Mouse (Mus musculus): ENCODE data around the gene Slc8a1. TPM values are rescaled to one million over a fixed set of nuclear protein-coding genes. Genes with fewer than 3 reads are reported as not detected.
A peak's percentile ranks its signal among the peaks of the same experiment; 100 is the strongest.

Slc8a1 gene
- total RNA-seq (2021), result 1 to 10 TPM; 6.6 to 8.3 TPM
- long read RNA-seq, experiment 1, partial matches to known transcripts, result 0 of 1 reads
- long read RNA-seq, experiment 1, other reads (novel, unspliced or antisense), result 1 of 1 reads
- long read RNA-seq, experiment 2, partial matches to known transcripts, result 0 of 1 reads
- long read RNA-seq, experiment 2, other reads (novel, unspliced or antisense), result 1 of 1 reads

DNA sequence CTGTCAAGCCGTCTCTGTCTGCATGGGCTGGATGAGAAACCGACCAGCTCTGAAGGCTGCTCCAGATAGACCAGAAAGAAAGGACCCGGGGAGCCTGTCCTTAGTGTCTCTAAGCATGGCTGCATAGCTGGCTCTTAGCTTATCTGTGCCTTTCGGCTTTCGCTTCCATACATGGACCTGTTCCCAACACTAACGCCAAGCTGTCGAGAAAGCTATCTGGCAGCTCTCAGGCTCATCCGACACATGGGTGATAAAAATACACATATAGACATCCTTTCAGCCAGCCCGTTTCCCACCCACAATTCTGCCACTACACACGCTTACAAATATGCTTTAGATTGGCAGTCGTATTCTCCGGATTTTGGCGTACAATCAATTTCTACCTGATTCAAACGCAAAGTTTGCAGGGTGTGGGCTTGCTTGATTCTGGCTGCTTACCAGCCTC is at the start of gene Slc8a1:
Gene Slc8a1, minus strand, starts transcription at position 67 of the 445 bp plus-strand sequence.
- DNase-seq (ENCODE audit: low spot score in 2 of 2), result no peak

DNA sequence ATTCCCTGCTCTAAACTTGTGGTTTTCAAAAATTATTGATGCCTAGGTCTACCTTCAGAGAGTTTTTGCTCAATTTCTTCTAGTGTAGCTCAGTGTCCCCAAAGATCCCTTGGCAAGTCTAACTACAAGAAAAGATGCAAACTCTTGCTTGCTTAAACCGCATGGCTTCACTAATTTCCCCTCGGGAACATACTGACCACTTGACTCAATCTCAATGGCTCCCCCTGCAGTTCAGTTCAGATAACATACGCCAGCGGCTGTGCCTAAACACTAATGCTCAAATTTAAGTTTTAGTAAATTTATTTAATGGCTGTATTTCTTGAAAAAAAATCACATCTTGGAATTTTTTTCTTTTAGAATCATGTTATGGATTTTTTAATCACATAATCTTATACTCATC is 49.2 kb upstream of the Slc8a1 start:
- peak; percentile 20 to 25 for DNase-seq (ENCODE audit: low spot score in 2 of 2)

DNA sequence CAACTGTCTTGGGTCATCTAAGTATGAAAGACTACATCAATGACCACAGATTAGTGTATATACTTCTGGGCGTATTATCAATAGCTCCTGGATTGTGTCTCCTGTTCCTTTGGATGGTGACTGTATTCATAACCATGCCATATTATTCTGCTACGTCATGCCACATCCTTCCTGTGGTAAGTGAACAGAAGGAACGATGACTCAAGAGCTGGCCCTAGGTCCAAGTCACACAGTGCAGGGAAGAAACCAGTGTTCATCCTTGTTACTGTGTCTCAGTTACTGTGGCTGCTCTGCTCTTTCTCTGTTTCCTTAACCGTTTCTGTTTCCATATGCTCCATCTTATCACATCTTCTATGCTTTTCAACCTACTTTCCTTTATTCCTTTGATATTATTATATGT is 44.1 kb upstream of the Slc8a1 start:
- no peak for DNase-seq (ENCODE audit: low spot score in 2 of 2)

DNA sequence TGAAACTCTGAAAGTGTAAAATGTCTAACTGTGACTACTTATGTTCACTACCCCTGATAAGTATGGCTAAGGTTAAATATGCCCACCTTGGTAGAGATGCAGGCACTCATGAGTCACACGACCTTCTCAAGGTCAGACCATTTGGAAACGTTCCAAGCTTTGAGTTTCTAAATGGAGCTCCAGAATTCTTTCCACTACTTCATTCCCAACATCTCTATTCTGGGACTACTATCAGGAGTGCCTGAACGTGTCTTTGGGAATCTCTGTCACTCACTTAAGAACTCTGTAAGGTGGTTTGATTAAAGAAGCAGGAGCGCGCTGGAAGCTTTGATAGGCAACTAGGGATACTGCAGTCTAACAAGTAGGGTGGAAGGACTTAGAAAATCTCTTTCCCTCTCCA is 43.3 kb upstream of the Slc8a1 start:
- DNase-seq (ENCODE audit: low spot score in 2 of 2), result no peak

DNA sequence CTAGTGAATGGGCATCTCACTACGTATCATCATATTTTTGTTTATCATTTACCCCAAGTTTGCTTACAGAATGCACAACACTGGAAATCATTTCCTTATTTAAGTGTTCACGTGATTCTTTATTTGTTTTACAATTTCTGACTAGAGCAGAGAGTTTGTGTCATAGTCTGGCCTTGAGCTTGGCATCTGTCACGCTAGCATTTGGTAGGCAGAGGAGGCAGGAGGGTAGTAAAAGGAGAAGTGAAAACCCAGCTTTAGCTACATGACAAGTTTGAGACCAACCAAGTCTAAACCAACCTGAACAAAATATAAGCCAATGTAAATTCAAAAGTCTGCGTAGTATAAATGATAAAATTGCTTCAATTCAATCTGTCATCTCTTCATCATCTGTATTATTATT is 41.7 kb upstream of the Slc8a1 start:
- DNase-seq (ENCODE audit: low spot score in 2 of 2), result no peak

DNA sequence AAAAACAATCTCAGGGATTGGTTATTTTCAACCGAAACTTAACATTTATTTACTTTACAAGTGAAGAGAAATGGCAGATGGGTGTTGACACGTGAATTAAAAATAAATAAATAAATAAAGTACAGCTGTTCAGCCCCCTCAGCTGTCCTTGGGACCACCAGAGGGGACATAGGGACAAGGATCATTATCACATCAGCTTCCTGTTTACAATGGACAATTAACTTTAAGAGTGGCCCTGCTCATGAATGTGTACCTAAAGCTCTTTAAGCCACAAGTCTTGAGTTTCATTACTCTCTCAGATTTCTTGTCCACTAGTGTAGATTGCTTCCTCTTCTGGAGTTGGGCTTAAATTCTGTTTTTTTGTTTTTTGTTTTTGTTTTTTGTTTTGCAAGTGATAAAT is 12.5 kb upstream of the Slc8a1 start:
- no peak for DNase-seq (ENCODE audit: low spot score in 2 of 2)

DNA sequence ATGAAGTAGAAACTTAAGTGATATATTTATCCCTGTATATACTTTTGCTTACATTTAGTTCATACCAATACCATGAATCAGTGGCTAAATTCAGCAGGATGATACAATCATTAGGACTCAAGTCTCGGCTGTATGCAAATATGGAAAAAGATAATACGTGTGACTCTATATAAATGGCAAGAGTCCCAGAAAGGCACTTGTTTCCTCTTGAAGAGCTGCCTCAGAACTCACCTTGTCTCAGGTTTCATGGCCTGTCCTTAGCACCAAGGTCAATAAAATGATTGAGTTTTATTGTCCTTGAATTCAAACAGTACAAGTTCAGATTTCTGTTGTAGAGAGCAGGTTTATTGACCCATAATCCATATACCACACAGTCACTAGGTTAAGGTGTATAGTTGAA is 4.9 kb upstream of the Slc8a1 start:
- no peak for DNase-seq (ENCODE audit: low spot score in 2 of 2)

DNA sequence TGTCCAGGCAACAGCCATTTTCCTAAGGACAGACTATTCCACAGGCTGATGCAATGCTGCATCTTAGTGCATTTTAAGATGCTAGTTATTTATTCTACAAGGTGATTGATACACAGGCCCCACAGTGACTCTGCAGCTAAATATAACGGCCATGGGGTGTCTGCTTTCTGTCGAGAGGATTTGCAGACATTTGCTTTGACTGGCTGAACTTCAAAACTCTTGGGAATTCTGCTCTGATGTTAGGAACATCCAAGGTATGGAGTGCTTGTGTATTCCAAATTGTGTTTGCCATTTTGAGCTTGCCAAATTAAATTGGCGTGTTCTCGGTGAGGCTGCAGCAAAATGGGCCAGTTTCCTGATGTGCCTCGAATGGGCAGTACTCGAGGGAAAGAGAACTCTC is 2.4 kb upstream of the Slc8a1 start:
- no peak for DNase-seq (ENCODE audit: low spot score in 2 of 2)

DNA sequence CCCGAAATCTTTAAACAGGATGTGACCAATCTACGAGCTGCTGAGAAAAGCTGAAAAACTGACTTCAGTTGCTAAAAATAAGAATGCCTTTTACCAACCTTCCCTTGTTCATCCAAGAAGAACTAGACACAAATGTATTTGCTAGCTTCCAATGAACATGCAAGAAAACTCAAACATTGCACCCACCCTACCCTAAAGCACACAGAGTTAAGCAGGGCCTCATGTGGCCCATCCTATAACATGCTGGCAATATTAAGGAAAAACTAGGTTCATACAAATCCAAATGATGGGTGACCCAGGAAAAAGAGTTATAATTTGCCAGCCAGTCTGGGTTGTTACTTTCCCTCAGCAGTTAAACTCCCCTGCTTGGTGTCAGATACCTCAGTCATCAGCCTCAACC is 398 bp downstream of the Slc8a1 start:
- DNase-seq (ENCODE audit: low spot score in 2 of 2), result no peak

DNA sequence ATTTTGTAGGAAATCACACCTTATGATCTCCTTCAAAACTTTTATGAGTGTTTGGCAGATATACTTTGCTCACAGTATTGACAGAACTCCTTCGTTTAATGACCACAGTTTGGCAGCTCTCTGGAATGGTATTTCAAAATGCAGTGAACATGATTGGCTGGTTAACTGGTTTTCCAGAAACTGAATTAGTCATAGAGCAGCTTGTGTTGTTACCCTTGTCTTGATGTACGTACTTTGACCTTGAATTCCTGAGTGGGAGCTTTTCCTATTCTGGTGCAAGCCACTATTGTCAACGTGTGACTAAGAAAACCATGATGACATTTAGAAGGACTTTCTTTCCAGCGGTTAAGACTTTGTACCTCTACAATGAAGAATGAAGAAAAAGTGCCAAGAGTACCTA is 868 bp downstream of the Slc8a1 start:
- no peak for DNase-seq (ENCODE audit: low spot score in 2 of 2)

DNA sequence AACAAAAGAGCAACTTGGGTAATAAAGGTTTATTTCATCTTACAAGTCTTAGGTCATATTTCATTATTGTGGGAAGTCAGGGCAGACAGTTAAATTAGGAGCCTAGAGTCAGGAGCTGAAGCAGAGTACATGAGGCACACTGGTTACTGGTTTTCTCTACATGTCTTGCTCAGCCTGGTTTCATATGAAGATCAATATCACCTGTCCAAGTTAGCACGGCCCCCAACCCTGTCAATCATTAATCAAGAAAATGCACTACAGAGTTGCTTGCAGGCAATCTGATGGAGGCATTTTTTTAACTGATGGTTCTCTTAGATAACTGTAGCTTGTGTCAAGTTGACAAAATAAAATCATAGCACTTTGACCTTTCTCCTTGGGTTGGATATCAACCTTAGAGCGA is 2.6 kb downstream of the Slc8a1 start:
- DNase-seq (ENCODE audit: low spot score in 2 of 2), result no peak

DNA sequence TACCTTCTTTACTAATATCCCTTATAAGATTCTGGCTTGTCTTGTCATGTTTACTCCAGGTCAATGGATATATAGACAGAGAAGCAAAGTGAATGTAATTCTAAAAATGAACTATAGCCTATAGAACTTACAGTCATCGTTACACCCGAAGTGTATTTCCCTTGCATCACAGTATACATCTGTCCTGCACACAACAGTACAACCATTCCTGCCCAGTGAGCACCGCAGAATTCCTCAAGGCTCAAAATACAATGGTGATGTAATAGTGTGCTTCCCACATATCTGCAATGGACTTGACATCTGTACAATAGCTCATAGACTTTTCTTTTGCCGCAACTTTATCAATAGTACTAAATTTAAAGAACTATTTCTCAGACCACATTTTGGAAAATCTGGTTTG is 8.3 kb downstream of the Slc8a1 start:
- DNase-seq (ENCODE audit: low spot score in 2 of 2), result no peak

DNA sequence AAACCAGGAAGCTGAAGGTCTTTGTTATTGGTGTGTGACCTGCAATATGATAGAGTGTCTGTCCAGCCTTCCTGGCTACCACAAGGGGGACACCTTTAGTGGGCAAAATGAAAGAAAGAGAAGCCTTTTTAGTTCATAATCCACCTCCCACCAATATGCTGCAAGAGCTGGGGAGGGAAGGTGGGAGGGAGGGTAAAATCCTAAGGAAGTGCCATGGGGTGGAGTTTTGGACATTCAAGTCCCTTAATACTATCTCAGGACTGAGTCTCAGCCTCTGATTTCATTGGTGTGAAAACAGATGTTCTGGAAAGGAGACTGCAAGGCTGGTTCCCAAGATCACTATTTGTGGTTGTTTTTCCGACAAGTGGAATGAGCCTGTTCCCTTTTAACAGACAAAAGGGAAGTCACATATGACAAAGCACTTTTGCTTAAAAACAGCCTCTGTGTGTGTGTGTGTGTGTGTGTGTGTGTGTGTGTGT is 25.9 kb downstream of the Slc8a1 start:
- DNase-seq (ENCODE audit: low spot score in 2 of 2), result no peak

DNA sequence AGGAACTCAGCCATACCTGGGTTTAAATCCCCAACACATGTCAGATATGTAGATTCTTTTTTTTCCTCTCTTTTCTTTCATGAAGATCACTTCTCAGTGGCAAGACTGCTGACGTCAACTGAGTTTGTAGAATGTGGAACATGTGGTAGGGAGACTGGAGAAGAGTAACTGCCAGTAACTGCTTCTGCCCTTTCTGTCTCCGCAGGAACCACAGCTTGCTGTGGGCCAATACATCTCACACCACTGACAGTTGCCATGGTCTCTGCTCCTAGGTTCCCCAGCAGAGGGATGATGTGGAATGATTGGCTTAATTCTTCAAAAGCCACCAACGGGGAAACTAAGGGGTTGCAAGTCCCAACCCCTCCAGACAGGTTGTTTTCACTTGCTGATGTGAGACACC is 33.4 kb downstream of the Slc8a1 start:
- no peak for DNase-seq (ENCODE audit: low spot score in 2 of 2)

DNA sequence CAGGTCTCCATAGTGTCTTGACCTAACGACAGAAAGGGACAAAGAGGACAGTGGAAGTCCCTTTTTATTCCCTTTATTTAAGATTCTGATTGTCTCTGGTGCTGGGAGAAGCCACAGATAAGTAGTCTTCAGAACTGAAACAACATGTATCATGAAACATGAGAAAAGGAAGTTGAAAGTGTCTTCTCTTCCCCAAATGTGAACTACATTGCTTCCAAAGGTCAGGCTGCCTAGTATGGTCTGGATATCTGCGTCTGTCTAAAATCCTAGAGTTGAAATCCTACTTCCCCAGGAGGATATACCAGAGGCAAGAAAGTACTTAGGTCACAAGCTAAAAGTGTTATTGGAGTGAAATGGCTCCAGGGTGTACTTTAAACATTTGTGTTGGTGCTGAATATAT is 34.9 kb downstream of the Slc8a1 start:
- no peak for DNase-seq (ENCODE audit: low spot score in 2 of 2)

DNA sequence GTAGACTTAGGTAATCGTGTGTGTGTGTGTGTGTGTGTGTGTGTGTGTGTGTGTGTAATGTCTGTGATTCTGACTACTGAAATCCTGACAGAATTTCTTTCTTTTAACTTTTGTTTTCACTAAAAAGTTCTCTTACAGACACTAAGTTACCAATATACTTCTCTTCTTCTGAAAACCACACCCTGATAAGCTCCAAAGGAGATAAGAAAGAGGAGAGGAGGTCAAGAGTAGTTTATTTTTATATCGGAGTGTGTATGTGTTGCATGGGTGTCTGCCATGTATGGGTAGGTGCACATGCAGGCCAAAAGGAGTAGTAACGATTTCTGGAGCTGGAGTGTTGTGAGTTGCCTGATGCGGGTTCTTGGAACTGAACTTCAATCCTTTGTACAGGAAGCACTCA is 36.5 kb downstream of the Slc8a1 start:
- no peak for DNase-seq (ENCODE audit: low spot score in 2 of 2)

DNA sequence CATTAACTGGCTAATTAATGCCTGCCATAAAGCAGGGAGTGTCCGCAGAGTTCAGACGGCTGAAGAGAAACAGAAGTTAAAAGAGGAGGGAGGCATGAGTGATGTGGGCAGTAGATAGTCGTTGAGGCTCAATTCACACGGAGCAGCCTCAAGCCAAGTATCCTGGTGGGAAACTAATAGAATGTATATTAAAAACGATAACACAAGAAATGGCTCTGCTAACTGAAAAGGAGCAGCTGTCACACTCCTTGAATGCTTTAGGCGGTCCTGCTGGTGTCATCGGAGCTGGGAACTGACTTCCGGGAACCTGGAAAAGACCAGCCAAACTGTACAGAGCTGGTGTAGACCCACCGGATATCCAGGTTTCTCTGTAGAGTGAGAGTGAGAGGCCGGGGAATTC is 39.4 kb downstream of the Slc8a1 start:
- no peak for DNase-seq (ENCODE audit: low spot score in 2 of 2)

DNA sequence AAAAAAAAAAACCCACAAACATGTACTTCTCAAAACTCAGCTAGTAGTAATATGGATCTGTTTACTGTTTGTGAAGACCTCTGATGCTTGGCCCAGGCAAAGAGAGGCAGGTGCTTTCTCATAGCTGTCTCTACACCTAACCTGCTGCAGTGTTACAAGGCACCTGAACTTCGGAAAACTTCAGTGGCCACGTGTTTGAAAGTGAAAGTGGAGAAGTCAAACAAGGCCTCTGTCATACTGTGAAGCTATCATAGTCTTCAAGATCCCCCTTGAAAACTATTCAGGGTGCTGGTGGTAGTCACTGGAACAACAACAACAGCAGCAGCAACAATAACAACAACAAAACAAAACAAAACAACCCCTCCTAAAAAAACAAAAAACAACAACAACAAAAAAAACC is 40.5 kb downstream of the Slc8a1 start:
- no peak for DNase-seq (ENCODE audit: low spot score in 2 of 2)

DNA sequence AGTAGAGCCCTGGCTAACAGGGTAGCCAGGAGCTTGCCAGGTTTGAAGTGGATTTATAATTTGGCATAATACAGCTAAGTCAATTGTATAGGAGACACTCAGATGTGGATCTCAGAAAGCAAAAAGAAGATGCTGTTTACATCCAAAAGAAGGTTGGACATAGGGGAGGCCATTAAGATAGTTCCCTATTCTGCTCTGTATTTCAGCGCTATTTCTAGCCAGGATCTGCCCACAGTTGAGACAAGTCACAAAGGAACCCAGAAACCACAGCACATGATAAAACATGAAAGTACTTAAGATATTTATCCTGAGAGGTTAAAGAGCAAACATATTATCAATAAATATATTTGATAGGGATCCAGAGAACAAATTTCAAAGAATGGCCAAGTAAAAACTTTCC is 43.2 kb downstream of the Slc8a1 start:
- DNase-seq (ENCODE audit: low spot score in 2 of 2), result no peak

DNA sequence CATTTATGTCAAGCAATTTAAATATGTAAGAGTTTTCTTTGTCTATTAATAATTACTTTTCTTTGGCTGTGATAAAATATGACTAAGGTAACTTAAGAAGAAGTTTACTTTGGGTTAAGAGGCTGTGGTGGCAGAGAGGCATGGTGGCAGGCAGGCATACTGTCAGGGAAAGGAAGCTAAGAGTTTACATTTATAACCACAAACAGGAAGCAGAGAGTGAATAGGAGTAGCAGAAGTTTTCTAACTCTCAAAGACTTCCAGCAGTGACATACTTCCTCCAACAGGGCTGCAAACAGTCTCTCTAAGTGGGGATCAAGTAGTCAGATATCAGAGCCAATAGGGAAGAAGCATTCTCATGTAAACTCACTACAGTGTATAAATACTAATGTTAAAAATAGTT is 58.6 kb downstream of the Slc8a1 start:
- no peak for DNase-seq (ENCODE audit: low spot score in 2 of 2)

DNA sequence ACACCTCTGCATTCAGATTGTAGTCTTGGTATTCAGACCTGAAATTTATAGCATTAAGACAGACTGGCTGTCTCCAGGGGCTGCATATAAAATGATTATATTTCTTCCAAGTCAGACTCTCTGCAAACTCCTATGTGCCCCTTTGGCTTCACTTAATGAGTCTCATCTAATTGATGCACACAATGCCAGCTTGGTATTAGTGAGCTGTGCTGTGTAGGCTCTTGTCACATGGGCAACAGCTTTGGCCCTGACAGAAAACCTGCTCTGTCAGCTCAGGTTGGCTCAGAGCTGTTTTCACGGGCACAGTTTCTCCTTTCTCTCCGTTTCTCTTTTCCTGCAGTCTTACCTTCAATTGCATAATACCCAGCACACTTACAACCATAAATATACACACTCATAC is 60.7 kb downstream of the Slc8a1 start:
- no peak for DNase-seq (ENCODE audit: low spot score in 2 of 2)

DNA sequence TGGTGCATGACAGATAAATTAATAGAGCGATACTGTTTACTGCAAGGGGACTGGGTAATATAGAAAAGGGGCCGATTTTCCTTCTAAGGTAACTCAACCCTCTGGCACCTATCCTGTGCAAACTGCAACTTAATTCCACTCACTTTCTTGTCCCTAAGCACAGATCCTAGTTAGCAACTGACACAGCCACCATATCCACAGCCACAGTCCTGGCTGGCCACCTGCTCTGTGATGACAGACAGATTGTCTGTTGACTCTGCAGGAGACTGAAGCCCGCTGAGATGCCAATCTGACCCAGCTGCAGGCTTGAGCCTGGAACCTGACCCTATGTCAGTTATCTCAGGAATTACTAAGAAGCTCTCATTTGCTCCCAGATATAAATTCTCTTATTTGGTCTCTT is 62.0 kb downstream of the Slc8a1 start:
- no peak for DNase-seq (ENCODE audit: low spot score in 2 of 2)

DNA sequence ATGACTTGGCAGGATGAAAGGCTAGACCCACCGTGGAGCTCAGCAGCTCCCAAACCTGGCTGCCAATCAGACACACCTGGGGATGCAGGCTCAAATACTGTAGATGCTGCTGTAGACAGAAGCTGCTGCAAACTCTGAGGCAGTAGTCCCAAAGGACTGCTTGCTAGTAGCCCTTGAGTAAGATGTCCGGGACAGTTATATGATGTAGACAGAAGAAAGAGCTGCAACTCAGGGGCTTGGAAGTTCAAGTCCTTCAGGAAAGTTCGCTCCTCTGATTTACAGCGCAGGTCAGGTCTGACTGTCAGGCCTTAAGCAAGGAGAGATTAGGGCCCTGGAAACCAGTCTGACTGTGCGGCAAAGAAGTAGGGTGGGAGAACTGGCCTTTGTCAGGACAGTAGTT is 66.9 kb downstream of the Slc8a1 start:
- DNase-seq (ENCODE audit: low spot score in 2 of 2), result no peak

All from adrenal gland, adult 18-20 months (tissue).